Mouse (Mus musculus) heart, postnatal 36 days (tissue): ENCODE results near the gene Bco2. TPM values are rescaled to one million over a fixed set of nuclear protein-coding genes. Genes with fewer than 3 reads are reported as not detected.

ENCODE experiments used
- DNase-seq, 2 experiments: peaks; one replicate each; pipeline ENCODE4 v3.0.0; 2021 to 2022
- intact Hi-C: fragments of 180-260 bp; cut with DNase I; formaldehyde crosslinking; loops from one replicate; pipeline ENCODE4 v1.15.1; 2025
- total RNA-seq, 2 experiments: library from RNA; stranded (reverse); gene quantifications; 2 replicates each; pipeline ENCODE4 v1.2.3; 2021

Bco2 gene
- total RNA-seq, 2 experiments from 2014 or later, result 0.42 to 0.49 TPM

GRCm38 (mm10) chr9:50521562-50521961 lies 33.4 kb downstream of the Bco2 start:
- no peak for DNase-seq
- intact Hi-C loops, result no loop called here

GRCm38 (mm10) chr9:50520748-50521147 lies 34.2 kb downstream of the Bco2 start:
- DNase-seq, result no peak
- intact Hi-C loops, result no loop called here

- no peak for DNase-seq
- intact Hi-C loops, result no loop called here
These were observed 36.2 kb downstream of the Bco2 start for GRCm38 (mm10) chr9:50518781-50519180.

GRCm38 (mm10) chr9:50515462-50515861 lies 39.5 kb downstream of the Bco2 start:
- intact Hi-C loops, result no loop called here
- no peak for DNase-seq

GRCm38 (mm10) chr9:50507570-50507969 lies 47.4 kb downstream of the Bco2 start:
- no peak for DNase-seq
- intact Hi-C loops, result no loop called here

- intact Hi-C loops, result no loop called here
- no peak for DNase-seq
These were observed 49.6 kb downstream of the Bco2 start for GRCm38 (mm10) chr9:50505405-50505804.

- intact Hi-C loops, result no loop called here
These were observed 52.0 kb downstream of the Bco2 start for GRCm38 (mm10) chr9:50502949-50503348.

GRCm38 (mm10) chr9:50500974-50501501 lies 53.9 kb downstream of the Bco2 start:
- intact Hi-C loops, result no loop called here
- no peak for DNase-seq

More at GRCm38 (mm10) chr9:50502949-50503348, 52.0 kb downstream of the Bco2 start:
- DNase-seq, result no peak

- intact Hi-C loops, result no loop called here
- no peak for DNase-seq
These were observed 54.5 kb downstream of the Bco2 start for GRCm38 (mm10) chr9:50500467-50500973.

GRCm38 (mm10) chr9:50499781-50500180 lies 55.2 kb downstream of the Bco2 start:
- intact Hi-C loops, result no loop called here
- no peak for DNase-seq

- intact Hi-C loops, result no loop called here
These were observed 56.2 kb downstream of the Bco2 start for GRCm38 (mm10) chr9:50498815-50499214.

GRCm38 (mm10) chr9:50497536-50497935 lies 57.4 kb downstream of the Bco2 start:
- intact Hi-C loops, result no loop called here
- no peak for DNase-seq

More at GRCm38 (mm10) chr9:50498815-50499214, 56.2 kb downstream of the Bco2 start:
- DNase-seq, result no peak

- intact Hi-C loops, result no loop called here
- DNase-seq, result no peak
These were observed 57.9 kb downstream of the Bco2 start for GRCm38 (mm10) chr9:50497076-50497475.

- no peak for DNase-seq
These were observed 58.4 kb downstream of the Bco2 start for GRCm38 (mm10) chr9:50496546-50496945.

GRCm38 (mm10) chr9:50496151-50496505 lies 58.9 kb downstream of the Bco2 start:
- DNase-seq, result no peak
- intact Hi-C loops, result no loop called here

More at GRCm38 (mm10) chr9:50496546-50496945, 58.4 kb downstream of the Bco2 start:
- intact Hi-C loops, result no loop called here

GRCm38 (mm10) chr9:50495405-50496150 lies 59.4 kb downstream of the Bco2 start:
- intact Hi-C loops, result no loop called here
- DNase-seq, result no peak

- DNase-seq, result no peak
- intact Hi-C loops, result no loop called here
These were observed 60.7 kb downstream of the Bco2 start, which contains the start of gene Plet1 for GRCm38 (mm10) chr9:50494311-50494710. Gene Plet1, plus strand, starts transcription at chr9:50494525.

GRCm38 (mm10) chr9:50493777-50494176 lies 61.2 kb downstream of the Bco2 start:
- DNase-seq, result no peak
- intact Hi-C loops, result no loop called here

- intact Hi-C loops, result no loop called here
- no peak for DNase-seq
These were observed 63.4 kb downstream of the Bco2 start for GRCm38 (mm10) chr9:50491531-50492045.

GRCm38 (mm10) chr9:50490836-50491235 lies 64.1 kb downstream of the Bco2 start:
- intact Hi-C loops, result no loop called here
- DNase-seq, result no peak

- DNase-seq, result no peak
- intact Hi-C loops, result no loop called here
These were observed 69.5 kb downstream of the Bco2 start for GRCm38 (mm10) chr9:50485521-50485920.
